In the genomic region with DNA sequence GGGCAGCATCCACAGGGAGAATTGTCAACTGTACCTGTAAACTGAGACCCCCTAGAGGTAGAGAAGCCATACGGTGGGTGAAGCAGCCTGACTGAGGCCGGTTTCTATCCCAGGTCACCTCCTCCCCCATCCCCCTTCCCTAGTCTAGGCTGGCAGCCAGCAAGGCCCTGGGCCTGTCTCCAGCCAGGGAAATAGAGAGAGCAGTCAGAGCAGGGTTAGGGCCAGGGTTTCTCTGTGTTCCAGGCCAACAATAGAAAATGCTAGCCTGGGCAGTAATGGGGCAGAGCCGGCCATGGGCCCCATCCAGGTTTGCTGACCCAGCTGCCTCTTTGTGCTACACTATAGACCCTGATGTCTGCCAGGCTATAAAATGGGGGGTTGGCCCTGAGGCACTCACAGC, we compare ENCODE assay signal across 10 mouse cellular contexts. TPM values are rescaled to one million over a fixed set of nuclear protein-coding genes. Genes with fewer than 3 reads are reported as not detected.
DNase-seq lines count a peak whose midpoint lies in the region; ATAC-seq and TF ChIP-seq lines count a peak whose summit lies in the region.
"Had no signal": no experiment of that assay in that cellular context is flagged by ENCODE, and none has a peak within 500 bp of the region (broad histone marks: within the 10 kb centered on the region; RNA-seq: fewer than 3 reads in every experiment).

A gene (plus strand): TSS at position 390 of the 400 bp plus-strand sequence.

- intact Hi-C loops in heart, postnatal 36 days (cut with DNase I), result no loop called here
- intact Hi-C loops in left cerebral cortex, postnatal 4 days (cut with DNase I), result no loop called here

- WGBS in hindbrain, postnatal 0 days, result 37% methylated on average over 3 of the region's 3 CpGs
- WGBS in hindbrain, embryonic 12.5 days, result 60% methylated on average over 3 of the region's 3 CpGs
- 17% methylated on average over 3 of the region's 3 CpGs for whole genome bisulfite sequencing in forebrain, embryonic 16.5 days
- 49% methylated on average over 3 of the region's 3 CpGs for WGBS in intestine, postnatal 0 days

- H3K27ac ChIP-seq in hindbrain, postnatal 0 days, result peak within 1 kb of the TSS; percentile 41; the same call in 1 of the 2 replicates
- no peak within 1 kb of the TSS for H3K27ac ChIP-seq in hindbrain, embryonic 12.5 days
- H3K27ac ChIP-seq in forebrain, embryonic 16.5 days (ENCODE audit: low read length), result no peak within 1 kb of the TSS; the same call in 1 of the 2 replicates
- H3K27ac ChIP-seq in intestine, postnatal 0 days (ENCODE audit: low read depth, low read length), result no peak within 1 kb of the TSS
- H3K27ac ChIP-seq: limb, embryonic 15.5 days had no signal

- H3K4me1 ChIP-seq in hindbrain, postnatal 0 days (ENCODE audit: insufficient read depth, low read length), result peaks cover 13% of the 10 kb centered on the region
- H3K4me1 ChIP-seq in hindbrain, embryonic 12.5 days, result peaks cover 4% of the 10 kb centered on the region; the same call in 1 of the 2 replicates
- peaks cover 13% of the 10 kb centered on the region; the same call in 1 of the 2 replicates for H3K4me1 ChIP-seq in forebrain, embryonic 16.5 days (replicated peaks; ENCODE audit: control insufficient read depth, insufficient read depth, low read length)
- H3K4me1 ChIP-seq in intestine, postnatal 0 days (replicated peaks; ENCODE audit: control insufficient read depth, insufficient read depth, low read length), result no peaks in the 10 kb centered on the region

- no peaks in the 10 kb centered on the region for H3K36me3 ChIP-seq in hindbrain, postnatal 0 days (ENCODE audit: insufficient read depth, low read length)
- H3K36me3 ChIP-seq in hindbrain, embryonic 12.5 days, result no peaks in the 10 kb centered on the region
- H3K36me3 ChIP-seq in forebrain, embryonic 16.5 days (ENCODE audit: control insufficient read depth, insufficient read depth), result no peaks in the 10 kb centered on the region
- H3K36me3 ChIP-seq in intestine, postnatal 0 days (ENCODE audit: control insufficient read depth, insufficient read depth), result no peaks in the 10 kb centered on the region
- H3K36me3 ChIP-seq: limb, embryonic 15.5 days had no signal

- DNase-seq in hindbrain, postnatal 0 days (ENCODE audit: low spot score), result peak; percentile 44
- DNase-seq in adrenal gland, adult 8-10 months, result peak; percentile 79
- DNase-seq in heart, postnatal 36 days, result peak; percentile 71 to 75
- peak; percentile 78 for DNase-seq in left cerebral cortex, postnatal 4 days

- no peak within 1 kb of the TSS for H3K9ac ChIP-seq in hindbrain, postnatal 0 days (replicated peaks; ENCODE audit: low read length)
- H3K9ac ChIP-seq in hindbrain, embryonic 12.5 days, result no peak within 1 kb of the TSS
- H3K9ac ChIP-seq in forebrain, embryonic 16.5 days (replicated peaks; ENCODE audit: low read depth, low read length), result no peak within 1 kb of the TSS
- H3K9ac ChIP-seq in intestine, postnatal 0 days (ENCODE audit: low read depth, low read length), result no peak within 1 kb of the TSS
- H3K9ac ChIP-seq: limb, embryonic 15.5 days had no signal

- H3K4me3 ChIP-seq in hindbrain, postnatal 0 days (ENCODE audit: low read length), result no peak within 1 kb of the TSS
- H3K4me3 ChIP-seq in hindbrain, embryonic 12.5 days, result no peak within 1 kb of the TSS
- no peak within 1 kb of the TSS for H3K4me3 ChIP-seq in forebrain, embryonic 16.5 days (replicated peaks; ENCODE audit: low read length)
- no peak within 1 kb of the TSS for H3K4me3 ChIP-seq in intestine, postnatal 0 days (ENCODE audit: low read depth, low read length)
- H3K4me3 ChIP-seq: limb, embryonic 15.5 days had no signal

- H3K27me3 ChIP-seq in hindbrain, postnatal 0 days (ENCODE audit: insufficient read depth, low read length), result no peaks in the 10 kb centered on the region
- H3K27me3 ChIP-seq in hindbrain, embryonic 12.5 days, result no peaks in the 10 kb centered on the region; the same call in 1 of the 2 replicates
- no peaks in the 10 kb centered on the region for H3K27me3 ChIP-seq in forebrain, embryonic 16.5 days (replicated peaks; ENCODE audit: control insufficient read depth, insufficient read depth, low read length)
- no peaks in the 10 kb centered on the region for H3K27me3 ChIP-seq in intestine, postnatal 0 days (replicated peaks; ENCODE audit: control insufficient read depth, insufficient read depth, low read length)

- no peak for TF ChIP-seq CTCF in hindbrain, postnatal 0 days (IDR thresholded peaks at IDR 0.05; ENCODE audit: low read depth)
- no peak for TF ChIP-seq CTCF in intestine, postnatal 0 days (IDR thresholded peaks at IDR 0.05; ENCODE audit: low read depth)

- no peaks in the 10 kb centered on the region for H3K9me3 ChIP-seq in hindbrain, postnatal 0 days (ENCODE audit: low read length)
- no peaks in the 10 kb centered on the region for H3K9me3 ChIP-seq in hindbrain, embryonic 12.5 days (replicated peaks)
- no peaks in the 10 kb centered on the region for H3K9me3 ChIP-seq in forebrain, embryonic 16.5 days (ENCODE audit: control insufficient read depth, low read length)
- no peaks in the 10 kb centered on the region for H3K9me3 ChIP-seq in intestine, postnatal 0 days (ENCODE audit: control insufficient read depth)
- H3K9me3 ChIP-seq: limb, embryonic 15.5 days had no signal

- ATAC-seq in hindbrain, postnatal 0 days, result peak; percentile 24; the same call in 1 of the 2 replicates
- no peak for ATAC-seq in hindbrain, embryonic 12.5 days (ENCODE audit: low FRiP score)
- ATAC-seq in forebrain, embryonic 16.5 days, result peak; percentile 36; the same call in 1 of the 2 replicates
- ATAC-seq in intestine, postnatal 0 days, result no peak
- ATAC-seq in erythroblast, adult 5-6 weeks (replicated peaks; ENCODE audit: low FRiP score, poor library complexity, severe bottlenecking), result no peak

- no peak within 1 kb of the TSS for H3K4me2 ChIP-seq in hindbrain, postnatal 0 days (ENCODE audit: low read depth, low read length)
- H3K4me2 ChIP-seq in hindbrain, embryonic 12.5 days (replicated peaks), result no peak within 1 kb of the TSS
- H3K4me2 ChIP-seq in forebrain, embryonic 16.5 days (ENCODE audit: low read length), result no peak within 1 kb of the TSS
- no peak within 1 kb of the TSS for H3K4me2 ChIP-seq in intestine, postnatal 0 days (replicated peaks; ENCODE audit: low read depth)
- H3K4me2 ChIP-seq: limb, embryonic 15.5 days had no signal

RNA-seq across cellular contexts. Expression of the gene that starts here (rescaled TPM):
- total RNA-seq in hindbrain, postnatal 0 days (2014; rRNA removed), result 8.0 and 11.7 TPM in 2 replicates
- 14.2 and 14.6 TPM in 2 replicates for polyA plus RNA-seq in hindbrain, postnatal 0 days (2015; fragmentation: Nextera tagmentation; extraction: Ambion mirVana)
- 2.0 and 2.3 TPM in 2 replicates for polyA plus RNA-seq in hindbrain, embryonic 12.5 days (2016; fragmentation: Nextera tagmentation; extraction: Ambion mirVana)
- total RNA-seq in adrenal gland, adult 8-10 months (2022), result 1 to 10 TPM in 3 of 4 experiments, under 1 TPM in 1; 0.74 to 7.0 (median 2.6) TPM
- 4.6 and 5.8 TPM in 2 replicates for polyA plus RNA-seq in forebrain, embryonic 16.5 days (2015; fragmentation: Nextera tagmentation; extraction: Ambion mirVana)
- total RNA-seq in heart, postnatal 36 days (2021), result 1 to 10 TPM in 1 of 2 experiments, under 1 TPM in 1; 0.80 to 3.4 TPM
- 1 to 10 TPM; 3.5 to 5.6 TPM for total RNA-seq in left cerebral cortex, postnatal 4 days (2021)
- polyA plus RNA-seq in intestine, postnatal 0 days (2015; fragmentation: Nextera tagmentation; extraction: Ambion mirVana), result 0.22 and 0.34 TPM in 2 replicates
- total RNA-seq in erythroblast, adult 5-6 weeks (2015; ENCODE audit: low replicate concordance), result not detected in 2 replicates
- total RNA-seq in erythroblast, adult 5-6 weeks (2017; ENCODE audit: low replicate concordance), result not detected in 2 replicates
- total RNA-seq: common myeloid progenitor, adult 5-6 weeks had no signal

Comparison
In these comparisons a context has a peak if more than half of its experiments do, and no peak if none do; other contexts are left out.
1. ATAC-seq: peak in hindbrain, postnatal 0 days (single experiment) and forebrain, embryonic 16.5 days (single experiment); none in hindbrain, embryonic 12.5 days (single experiment), intestine, postnatal 0 days (single experiment) and erythroblast, adult 5-6 weeks (single experiment).
2. Peak in every context shown above with its lines, with median percentiles within 50 percentile points of each other: DNase-seq.